Mouse (Mus musculus) neural tube, embryonic 13.5 days (tissue): ENCODE results near the gene Slitrk1. TPM values are rescaled to one million over a fixed set of nuclear protein-coding genes. Genes with fewer than 3 reads are reported as not detected.

Experiments used
- ATAC-seq: fragments of 200-750 bp; cut with Nextera tagmentation; 2 replicates; pipeline ENCODE4 v1.8.0; 2017; ENCODE audit warnings: low read depth, mild to moderate bottlenecking, moderate TSS enrichment, moderate library complexity
- H3K27ac ChIP-seq: fragments of 300-500 bp; sonication (generic); replicated peaks from 2 replicates; pipeline ENCODE4 v1.5.1; 2015; ENCODE audit warnings: moderate library complexity, mild to moderate bottlenecking, inconsistent platforms
- H3K27me3 ChIP-seq: fragments of 300-500 bp; sonication (generic); 2 replicates; pipeline ENCODE4 v1.6.1; 2015; ENCODE audit warnings: mild to moderate bottlenecking, inconsistent platforms
- H3K36me3 ChIP-seq: fragments of 300-500 bp; sonication (generic); 2 replicates; pipeline ENCODE4 v1.6.1; 2015; ENCODE audit warnings: mild to moderate bottlenecking, inconsistent platforms
- H3K4me1 ChIP-seq: fragments of 300-500 bp; sonication (generic); replicated peaks from 2 replicates; pipeline ENCODE4 v1.6.1; 2015; ENCODE audit warnings: inconsistent platforms
- H3K4me2 ChIP-seq: fragments of 300-500 bp; sonication (generic); 2 replicates; pipeline ENCODE4 v1.6.1; 2015; ENCODE audit warnings: inconsistent platforms, mild to moderate bottlenecking, moderate library complexity
- H3K4me3 ChIP-seq: fragments of 300-500 bp; sonication (generic); 2 replicates; pipeline ENCODE4 v1.5.1; 2015; ENCODE audit warnings: mild to moderate bottlenecking, inconsistent platforms
- H3K9ac ChIP-seq: fragments of 300-500 bp; sonication (generic); 2 replicates; pipeline ENCODE4 v1.6.1; 2015; ENCODE audit warnings: moderate library complexity, mild to moderate bottlenecking, inconsistent platforms
- H3K9me3 ChIP-seq: fragments of 300-500 bp; sonication (generic); 2 replicates; pipeline ENCODE4 v1.6.1; 2016; ENCODE audit warnings: inconsistent platforms
- WGBS: fragments of 180-500 bp; shearing (Covaris S2); methylation state at CpG from one replicate; pipeline ENCODE4 v1.1.7; 2015; 5-methylcytosine and 5-hydroxymethylcytosine counted together
- polyA plus RNA-seq: library from polyadenylated mRNA; unstranded; fragments of >200 nt; fragmentation: Nextera tagmentation; extraction: Ambion mirVana; gene quantifications from 2 replicates; pipeline ENCODE4 v1.2.1, GENCODE M21; 2015

Slitrk1 gene
- polyA plus RNA-seq, 1 experiment from 2014 or later: 38.6 TPM

- Histone ChIP-seq H3K36me3 (no peaks in the 10 kb centered on the region), H3K27ac (no peak overlapping the region), H3K4me2 (no peak overlapping the region), H3K4me1 (no peaks in the 10 kb centered on the region), H3K9ac (no peak overlapping the region), H3K4me3 (no peak overlapping the region), H3K9me3 (no peaks in the 10 kb centered on the region), H3K27me3 (no peaks in the 10 kb centered on the region)
- no peak for ATAC-seq
Observed at GRCm38 (mm10) chr14:108864631-108865030, 49.3 kb downstream of the Slitrk1 start.

GRCm38 (mm10) chr14:108859310-108859709 lies 54.6 kb downstream of the Slitrk1 start:
- no peak overlapping the region for H3K4me3 ChIP-seq
- no peak overlapping the region for H3K27ac ChIP-seq
- no peaks in the 10 kb centered on the region for H3K4me1 ChIP-seq
- no peaks in the 10 kb centered on the region for H3K9me3 ChIP-seq
- H3K27me3 ChIP-seq: no peaks in the 10 kb centered on the region
- no peaks in the 10 kb centered on the region for H3K36me3 ChIP-seq
- no peak for ATAC-seq
- WGBS: 84% methylated on average over 1 of the region's 1 CpGs
- no peak overlapping the region for H3K9ac ChIP-seq
- no peak overlapping the region for H3K4me2 ChIP-seq
